Comparison of ENCODE assay signal across 38 mouse cellular contexts in genomic region chr6:37539403-37539802, GRCm38 (mm10). TPM values are rescaled to one million over a fixed set of nuclear protein-coding genes. Genes with fewer than 3 reads are reported as not detected.
DNase-seq lines count a peak whose midpoint lies in the region; ATAC-seq and TF ChIP-seq lines count a peak whose summit lies in the region.
"Had no signal": no experiment of that assay in that cellular context is flagged by ENCODE, and none has a peak within 500 bp of the region (broad histone marks: within the 10 kb centered on the region; RNA-seq: fewer than 3 reads in every experiment).

No protein-coding gene starts in this region.

- no peak overlapping the region for H3K4me3 ChIP-seq in kidney, adult 2 months (ENCODE audit: insufficient read depth, low read depth, low read length)
- H3K4me3 ChIP-seq in kidney, embryonic 15.5 days (replicated peaks): no peak overlapping the region
- H3K4me3 ChIP-seq in intestine, embryonic 15.5 days (replicated peaks): no peak overlapping the region
- no peak overlapping the region for H3K4me3 ChIP-seq in liver, embryonic 16.5 days (ENCODE audit: low read depth, low read length)
- H3K4me3 ChIP-seq: embryonic facial prominence, embryonic 12.5 days; heart, embryonic 10.5 days; heart, embryonic 15.5 days; hindbrain, embryonic 12.5 days; megakaryocyte, embryonic 14.5 days; midbrain, embryonic 12.5 days; neural tube, embryonic 13.5 days had no signal

- no peak for TF ChIP-seq CTCF in kidney, adult 2 months (conservative IDR thresholded peaks at IDR 0.05; ENCODE audit: insufficient read depth, insufficient read length, low read depth, low read length)

- DNase-seq in kidney, adult 2 months: peak; percentile 67
- DNase-seq in kidney, adult 18-20 months: no peak
- DNase-seq in kidney, postnatal 25 days: peak; percentile 47 to 53
- DNase-seq in gastrocnemius, adult 8-10 months (ENCODE audit: low spot score in 2 of 2): no peak
- no peak for DNase-seq in left cerebral cortex, adult 9 months (ENCODE audit: low spot score in 2 of 2)
- DNase-seq: cerebellum, adult 9-10 months; cerebellum, postnatal 36 days; embryo, embryonic 11 days; gastrocnemius, postnatal 25 days; heart, adult 11 months; left cerebral cortex, postnatal 4 days; lung, adult 18-20 months; lung, postnatal 4 days; right cerebral cortex, postnatal 4 days; thymus, adult 18-20 months; thymus, postnatal 25 days had no signal

- ATAC-seq in kidney, embryonic 15.5 days (replicated peaks; ENCODE audit: low FRiP score): no peak
- peak; percentile 53; the same call in 1 of the 2 replicates for ATAC-seq in intestine, embryonic 15.5 days
- no peak for ATAC-seq in liver, embryonic 16.5 days (ENCODE audit: low read depth)
- ATAC-seq: forebrain, embryonic 14.5 days; hindbrain, postnatal 0 days; lung, postnatal 0 days had no signal

- H3K36me3 ChIP-seq in kidney, adult 2 months (ENCODE audit: control insufficient read depth, insufficient read depth, low read length): no peaks in the 10 kb centered on the region
- H3K36me3 ChIP-seq in kidney, embryonic 15.5 days: no peaks in the 10 kb centered on the region
- H3K36me3 ChIP-seq in intestine, embryonic 15.5 days: no peaks in the 10 kb centered on the region
- no peaks in the 10 kb centered on the region for H3K36me3 ChIP-seq in liver, embryonic 16.5 days (ENCODE audit: control insufficient read depth, insufficient read depth)
- H3K36me3 ChIP-seq: embryonic facial prominence, embryonic 12.5 days; heart, embryonic 10.5 days; heart, embryonic 15.5 days; hindbrain, embryonic 12.5 days; midbrain, embryonic 12.5 days; neural tube, embryonic 13.5 days had no signal

- WGBS in kidney, adult 2 months: 52% methylated on average over 9 of the region's 9 CpGs
- 65% methylated on average over 9 of the region's 9 CpGs for WGBS in kidney, embryonic 15.5 days
- WGBS in intestine, embryonic 15.5 days: 44% methylated on average over 9 of the region's 9 CpGs
- WGBS in liver, embryonic 16.5 days (ENCODE audit: insufficient replicate concordance): 63% methylated on average over 9 of the region's 9 CpGs

- TF ChIP-seq POLR2A in kidney, adult 2 months (IDR thresholded peaks at IDR 0.05; ENCODE audit: low read depth, low read length): no peak

- peaks cover 18% of the 10 kb centered on the region for H3K4me1 ChIP-seq in kidney, adult 2 months (ENCODE audit: control insufficient read depth, insufficient read depth, low read length)
- H3K4me1 ChIP-seq in kidney, embryonic 15.5 days: no peaks in the 10 kb centered on the region
- H3K4me1 ChIP-seq in intestine, embryonic 15.5 days (replicated peaks): 0 out of 2 replicates have a peak, but pooled peaks cover 5% of the 10 kb centered on the region
- no peaks in the 10 kb centered on the region for H3K4me1 ChIP-seq in liver, embryonic 16.5 days (ENCODE audit: control insufficient read depth, low read depth, low read length)
- H3K4me1 ChIP-seq: embryonic facial prominence, embryonic 12.5 days; heart, embryonic 15.5 days; hindbrain, embryonic 12.5 days; megakaryocyte, embryonic 14.5 days; midbrain, embryonic 12.5 days; neural tube, embryonic 13.5 days had no signal

- H3K9me3 ChIP-seq in kidney, embryonic 15.5 days (replicated peaks): no peaks in the 10 kb centered on the region
- H3K9me3 ChIP-seq in intestine, embryonic 15.5 days: no peaks in the 10 kb centered on the region
- H3K9me3 ChIP-seq in liver, embryonic 16.5 days (replicated peaks; ENCODE audit: control insufficient read depth, low read length): no peaks in the 10 kb centered on the region
- H3K9me3 ChIP-seq: embryonic facial prominence, embryonic 12.5 days; heart, embryonic 10.5 days; heart, embryonic 15.5 days; hindbrain, embryonic 12.5 days; midbrain, embryonic 12.5 days; neural tube, embryonic 13.5 days had no signal

- H3K27me3 ChIP-seq in kidney, adult 2 months (replicated peaks; ENCODE audit: control insufficient read depth, insufficient read depth, low read length): no peaks in the 10 kb centered on the region
- H3K27me3 ChIP-seq in kidney, embryonic 15.5 days: no peaks in the 10 kb centered on the region
- H3K27me3 ChIP-seq in intestine, embryonic 15.5 days (replicated peaks): no peaks in the 10 kb centered on the region
- H3K27me3 ChIP-seq in liver, embryonic 16.5 days (ENCODE audit: control insufficient read depth, insufficient read depth, low read depth, low read length): no peaks in the 10 kb centered on the region
- H3K27me3 ChIP-seq: CH12.LX; embryonic facial prominence, embryonic 12.5 days; heart, embryonic 15.5 days; hindbrain, embryonic 12.5 days; midbrain, embryonic 12.5 days; neural tube, embryonic 13.5 days had no signal

- H3K4me2 ChIP-seq in kidney, embryonic 15.5 days: no peak overlapping the region
- H3K4me2 ChIP-seq in intestine, embryonic 15.5 days (replicated peaks): peak overlapping the region; percentile 17; the same call in 1 of the 2 replicates
- H3K4me2 ChIP-seq in liver, embryonic 16.5 days (ENCODE audit: low read depth, low read length): no peak overlapping the region
- H3K4me2 ChIP-seq: embryonic facial prominence, embryonic 12.5 days; heart, embryonic 15.5 days; hindbrain, embryonic 12.5 days; midbrain, embryonic 12.5 days; neural tube, embryonic 13.5 days had no signal

- peak overlapping the region; percentile 97 for H3K27ac ChIP-seq in kidney, adult 2 months (ENCODE audit: insufficient read depth, low read depth, low read length)
- H3K27ac ChIP-seq in kidney, embryonic 15.5 days: no peak overlapping the region
- H3K27ac ChIP-seq in intestine, embryonic 15.5 days: no peak overlapping the region
- H3K27ac ChIP-seq in liver, embryonic 16.5 days (ENCODE audit: low read length): peak overlapping the region; percentile 19
- H3K27ac ChIP-seq: embryonic facial prominence, embryonic 12.5 days; heart, embryonic 10.5 days; heart, embryonic 15.5 days; hindbrain, embryonic 12.5 days; hindbrain, postnatal 0 days; kidney, postnatal 0 days; midbrain, embryonic 12.5 days; neural tube, embryonic 13.5 days; stomach, postnatal 0 days had no signal

- H3K9ac ChIP-seq in kidney, embryonic 15.5 days: no peak overlapping the region
- H3K9ac ChIP-seq in intestine, embryonic 15.5 days: no peak overlapping the region
- H3K9ac ChIP-seq in liver, embryonic 16.5 days (ENCODE audit: low read depth, low read length): no peak overlapping the region
- H3K9ac ChIP-seq: embryonic facial prominence, embryonic 12.5 days; heart, embryonic 15.5 days; hindbrain, embryonic 12.5 days; midbrain, embryonic 12.5 days; neural tube, embryonic 13.5 days had no signal

RNA-seq across cellular contexts. Expression of gene Akr1d1, which starts 9.4 kb away (rescaled TPM):
- polyA plus RNA-seq in kidney, adult 2 months (2012; rRNA removed): 18.7 and 19.1 TPM in 2 replicates
- 0.64 and 0.88 TPM in 2 replicates for polyA plus RNA-seq in kidney, embryonic 15.5 days (2015; fragmentation: Nextera tagmentation; extraction: Ambion mirVana)
- polyA plus RNA-seq in intestine, embryonic 15.5 days (2015; fragmentation: Nextera tagmentation; extraction: Ambion mirVana): 0.21 and 0.44 TPM in 2 replicates
- polyA plus RNA-seq in liver, embryonic 16.5 days (2015; fragmentation: Nextera tagmentation; extraction: Ambion mirVana): 14.4 and 15.3 TPM in 2 replicates
- total RNA-seq in gastrocnemius, adult 8-10 months (2022): under 1 TPM in 1 of 4 experiments, not detected in 3; 0.82 TPM
- total RNA-seq: CH12.LX; ES-E14; gastrocnemius, postnatal 25 days; heart, postnatal 25 days; hindbrain, postnatal 0 days; layer of hippocampus, postnatal 25 days; left cerebral cortex, adult 8-10 months; left cerebral cortex, postnatal 4 days had no signal
- polyA plus RNA-seq: C2C12; embryonic facial prominence, embryonic 12.5 days; forebrain, embryonic 14.5 days; heart, embryonic 10.5 days; heart, embryonic 15.5 days; hindbrain, embryonic 12.5 days; hindbrain, postnatal 0 days; lung, postnatal 0 days; midbrain, embryonic 12.5 days; neural tube, embryonic 13.5 days; spleen, adult 2 months had no signal

Comparison
In these comparisons a context has a peak if more than half of its experiments do, and no peak if none do; other contexts are left out.
1. DNase-seq: peak in kidney, adult 2 months (single experiment) and kidney, postnatal 25 days (2 of 2); none in kidney, adult 18-20 months (single experiment), gastrocnemius, adult 8-10 months (0 of 2) and left cerebral cortex, adult 9 months (0 of 2).
2. H3K27ac ChIP-seq: peak in kidney, adult 2 months (single experiment) and liver, embryonic 16.5 days (single experiment); none in kidney, embryonic 15.5 days (single experiment) and intestine, embryonic 15.5 days (single experiment).